25 mouse cellular contexts compared by ENCODE assay signal in genomic region chrX:129766811-129767210, GRCm38 (mm10). TPM values are rescaled to one million over a fixed set of nuclear protein-coding genes. Genes with fewer than 3 reads are reported as not detected.
"Had no signal": no experiment of that assay in that cellular context is flagged by ENCODE, and none has a peak within 500 bp of the region (broad histone marks: within the 10 kb centered on the region; RNA-seq: fewer than 3 reads in every experiment).

No protein-coding gene starts in this region.

- H3K27ac ChIP-seq: embryonic facial prominence, embryonic 10.5 days; embryonic facial prominence, embryonic 12.5 days; embryonic facial prominence, embryonic 13.5 days; embryonic facial prominence, embryonic 15.5 days; forebrain, embryonic 10.5 days; forebrain, embryonic 12.5 days; forebrain, embryonic 13.5 days; forebrain, embryonic 15.5 days; heart, adult 2 months; heart, embryonic 10.5 days had no signal

- H3K36me3 ChIP-seq: embryonic facial prominence, embryonic 10.5 days; embryonic facial prominence, embryonic 12.5 days; embryonic facial prominence, embryonic 13.5 days; embryonic facial prominence, embryonic 15.5 days; forebrain, embryonic 10.5 days; forebrain, embryonic 12.5 days; forebrain, embryonic 15.5 days; heart, embryonic 10.5 days had no signal

- H3K9ac ChIP-seq: embryonic facial prominence, embryonic 12.5 days; embryonic facial prominence, embryonic 13.5 days; embryonic facial prominence, embryonic 15.5 days; forebrain, embryonic 12.5 days; forebrain, embryonic 13.5 days; forebrain, embryonic 15.5 days; forebrain, postnatal 0 days had no signal

- H3K27me3 ChIP-seq: embryonic facial prominence, embryonic 12.5 days; embryonic facial prominence, embryonic 13.5 days; embryonic facial prominence, embryonic 15.5 days; forebrain, embryonic 12.5 days; forebrain, embryonic 13.5 days; forebrain, embryonic 15.5 days had no signal

- H3K9me3 ChIP-seq: embryonic facial prominence, embryonic 10.5 days; embryonic facial prominence, embryonic 12.5 days; embryonic facial prominence, embryonic 13.5 days; embryonic facial prominence, embryonic 15.5 days; forebrain, embryonic 10.5 days; forebrain, embryonic 12.5 days; forebrain, embryonic 13.5 days; forebrain, embryonic 15.5 days; heart, embryonic 10.5 days had no signal

- DNase-seq: cerebellum, adult 9-10 months; cerebellum, adult 9-11 months; cerebellum, postnatal 10 days; cerebellum, postnatal 14 days; cerebellum, postnatal 25 days; cerebellum, postnatal 36 days; embryo, embryonic 11 days; forebrain, postnatal 0 days; gastrocnemius, postnatal 10 days; gastrocnemius, postnatal 14 days; gastrocnemius, postnatal 25 days; gastrocnemius, postnatal 36 days; heart, adult 11 months; heart, adult 18-20 months; heart, adult 2 months had no signal

- H3K4me3 ChIP-seq: embryonic facial prominence, embryonic 10.5 days; embryonic facial prominence, embryonic 12.5 days; embryonic facial prominence, embryonic 13.5 days; embryonic facial prominence, embryonic 15.5 days; erythroblast, embryonic 14.5 days; forebrain, embryonic 10.5 days; forebrain, embryonic 12.5 days; forebrain, embryonic 13.5 days; forebrain, embryonic 15.5 days; heart, adult 2 months; heart, embryonic 10.5 days had no signal

- H3K4me1 ChIP-seq: embryonic facial prominence, embryonic 10.5 days; embryonic facial prominence, embryonic 12.5 days; embryonic facial prominence, embryonic 13.5 days; embryonic facial prominence, embryonic 15.5 days; forebrain, embryonic 10.5 days; forebrain, embryonic 12.5 days; forebrain, embryonic 13.5 days; forebrain, embryonic 15.5 days; heart, embryonic 10.5 days had no signal

RNA-seq across cellular contexts. Expression of gene Diaph2, which starts 17.3 kb away (rescaled TPM):
- polyA plus RNA-seq: erythroblast, embryonic 14.5 days had no signal
